Mouse (Mus musculus) lung, postnatal 0 days (tissue): Measurements from ENCODE around the gene Ptges3l. TPM values are rescaled to one million over a fixed set of nuclear protein-coding genes. Genes with fewer than 3 reads are reported as not detected.
"Not testable (repeated sequence)": the region's sequence is repeated elsewhere in the genome, so short reads cannot be mapped to it uniquely, and the experiment has no call there.

ENCODE experiments used
- ATAC-seq: fragments of 200-750 bp; cut with Nextera tagmentation; 2 replicates; pipeline ENCODE4 v1.8.0; 2017; ENCODE audit warnings: moderate library complexity
- DNase-seq: peaks from one replicate; pipeline ENCODE4 v3.0.0-alpha.2; 2016; ENCODE audit warnings: low spot score
- H3K27ac ChIP-seq: fragments of 300-500 bp; sonication (generic); 2 replicates; pipeline ENCODE4 v1.5.1; 2014; ENCODE audit warnings: antibody characterized with exemption, mild to moderate bottlenecking, low read length, mixed read lengths
- H3K27me3 ChIP-seq: fragments of 300-500 bp; sonication (generic); replicated peaks from 2 replicates; pipeline ENCODE4 v1.6.1; 2014; ENCODE audit warnings: low read length, mixed read lengths; ENCODE audit not compliant: insufficient read depth
- H3K36me3 ChIP-seq: fragments of 300-500 bp; sonication (generic); 2 replicates; pipeline ENCODE4 v1.6.1; 2014; ENCODE audit warnings: low read length, mixed read lengths; ENCODE audit not compliant: insufficient read depth
- H3K4me1 ChIP-seq: fragments of 300-500 bp; sonication (generic); 2 replicates; pipeline ENCODE4 v1.6.1; 2014; ENCODE audit warnings: antibody characterized with exemption, low read depth, low read length, mixed read lengths; ENCODE audit not compliant: insufficient read depth
- H3K4me2 ChIP-seq: fragments of 300-500 bp; sonication (generic); replicated peaks from 2 replicates; pipeline ENCODE4 v1.6.1; 2014; ENCODE audit warnings: low read depth, mild to moderate bottlenecking, low read length, moderate library complexity, mixed read lengths
- H3K4me3 ChIP-seq: fragments of 300-500 bp; sonication (generic); 2 replicates; pipeline ENCODE4 v1.5.1; 2014; ENCODE audit warnings: low read depth, low read length
- H3K9ac ChIP-seq: fragments of 300-500 bp; sonication (generic); replicated peaks from 2 replicates; pipeline ENCODE4 v1.6.1; 2014; ENCODE audit warnings: low read depth, mild to moderate bottlenecking
- H3K9me3 ChIP-seq: fragments of 300-500 bp; sonication (generic); 2 replicates; pipeline ENCODE4 v1.6.1; 2016; ENCODE audit warnings: low read length, mixed read lengths
- CTCF ChIP-seq: IDR thresholded peaks from 2 replicates; pipeline ENCODE4 v1.5.1; 2016; ENCODE audit warnings: antibody characterized with exemption, mild to moderate bottlenecking
- EP300 ChIP-seq: IDR thresholded peaks from 2 replicates; pipeline ENCODE4 v1.6.1; 2016; ENCODE audit warnings: antibody characterized with exemption, mild to moderate bottlenecking, control low read depth
- WGBS: fragments of 180-500 bp; shearing (Covaris S2); extraction: QIAGEN DNeasy Blood & Tissue Kit; methylation state at CpG from one replicate; pipeline ENCODE4 v1.1.7; 2014; 5-methylcytosine and 5-hydroxymethylcytosine counted together
- polyA plus RNA-seq: library from polyadenylated mRNA; unstranded; fragments of >200 nt; fragmentation: Nextera tagmentation; extraction: Ambion mirVana; gene quantifications from 2 replicates; pipeline ENCODE4 v1.2.1, GENCODE M21; 2015

The Ptges3l gene
- polyA plus RNA-seq, 1 experiment from 2014 or later: 6.5 TPM

GRCm38 (mm10) chr11:101469155-101469554 lies 44.0 kb upstream of the Ptges3l start:
- H3K9ac ChIP-seq: no peak overlapping the region

DNA sequence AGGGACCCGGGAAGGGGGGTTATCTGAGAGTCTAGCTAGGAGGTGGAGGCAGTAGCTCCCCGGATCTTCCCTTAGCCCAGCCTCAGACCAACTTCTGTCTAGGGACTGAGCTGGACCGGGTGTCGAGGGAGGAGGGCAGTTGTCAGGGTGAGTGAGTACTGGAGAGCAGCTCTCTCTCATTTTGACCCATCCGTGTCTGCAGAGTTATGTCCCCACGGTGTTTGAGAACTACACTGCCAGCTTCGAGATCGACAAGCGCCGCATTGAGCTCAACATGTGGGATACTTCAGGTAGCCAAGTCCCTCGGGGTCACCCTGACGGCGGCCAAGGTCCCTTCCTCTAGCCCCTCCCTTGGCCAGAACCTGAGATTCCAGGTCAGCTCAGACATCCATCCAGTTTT lies 43.6 kb upstream of the Ptges3l start:
- whole genome bisulfite sequencing: 5% methylated on average over 13 of the region's 13 CpGs
- DNase-seq (no peak), ATAC-seq (no peak)
- no peaks in the 10 kb centered on the region for H3K36me3 ChIP-seq
- peak overlapping the region; percentile 98 for H3K4me2 ChIP-seq
- H3K4me3 ChIP-seq: peak overlapping the region; percentile 77
- peaks cover 6% of the 10 kb centered on the region; the same call in 1 of the 2 replicates for H3K4me1 ChIP-seq
- H3K27ac ChIP-seq: no peak overlapping the region
- no peaks in the 10 kb centered on the region for H3K27me3 ChIP-seq
- TF ChIP-seq EP300 (no peak), CTCF (no peak)
- no peaks in the 10 kb centered on the region for H3K9me3 ChIP-seq
- peak overlapping the region; percentile 32; the same call in 1 of the 2 replicates for H3K9ac ChIP-seq

More at GRCm38 (mm10) chr11:101469155-101469554, 44.0 kb upstream of the Ptges3l start:
- no peak for ATAC-seq
- Histone ChIP-seq H3K4me2 (peak overlapping the region; percentile 98; the same call in 1 of the 2 replicates), H3K9me3 (no peaks in the 10 kb centered on the region), H3K27me3 (no peaks in the 10 kb centered on the region), H3K4me3 (0 out of 2 replicates have a peak overlapping the region, but pooled peaks have one; percentile 77), H3K4me1 (peaks cover 1% of the 10 kb centered on the region; the same call in 1 of the 2 replicates), H3K27ac (no peak overlapping the region), H3K36me3 (no peaks in the 10 kb centered on the region)
- TF ChIP-seq CTCF (no peak), EP300 (no peak)
- no peak for DNase-seq
- 59% methylated on average over 4 of the region's 4 CpGs for WGBS

- no peak for ATAC-seq
- H3K4me2 ChIP-seq: peak overlapping the region; percentile 98
- peaks cover 10% of the 10 kb centered on the region; the same call in 1 of the 2 replicates for H3K4me1 ChIP-seq
- no peaks in the 10 kb centered on the region for H3K9me3 ChIP-seq
- DNase-seq: peak; percentile 39
- no peak for TF ChIP-seq EP300
- no peak for TF ChIP-seq CTCF
- under 1% methylated on average over 22 of the region's 31 CpGs for WGBS
- peak overlapping the region; percentile 77 for H3K4me3 ChIP-seq
- H3K36me3 ChIP-seq: no peaks in the 10 kb centered on the region
- H3K9ac ChIP-seq: peak overlapping the region; percentile 32
- no peaks in the 10 kb centered on the region for H3K27me3 ChIP-seq
- H3K27ac ChIP-seq: no peak overlapping the region
These were observed 43.1 kb upstream of the Ptges3l start for GRCm38 (mm10) chr11:101468263-101468688.

- ATAC-seq (peak; percentile 67), DNase-seq (peak; percentile 90)
- no peaks in the 10 kb centered on the region for H3K36me3 ChIP-seq
- TF ChIP-seq CTCF (peak; percentile 78), EP300 (no peak)
- 1% methylated on average over 43 of the region's 54 CpGs for WGBS
- H3K27ac ChIP-seq: no peak overlapping the region
- H3K9ac ChIP-seq: peak overlapping the region; percentile 32
- H3K4me1 ChIP-seq: peaks cover 10% of the 10 kb centered on the region; the same call in 1 of the 2 replicates
- H3K27me3 ChIP-seq: no peaks in the 10 kb centered on the region
- H3K4me2 ChIP-seq: peak overlapping the region; percentile 98
- peak overlapping the region; percentile 77 for H3K4me3 ChIP-seq
- no peaks in the 10 kb centered on the region for H3K9me3 ChIP-seq
These were observed 42.5 kb upstream of the Ptges3l start for GRCm38 (mm10) chr11:101467477-101468262.

- not testable (repeated sequence) for H3K9me3 ChIP-seq, H3K4me1 ChIP-seq, H3K27ac ChIP-seq, DNase-seq, H3K9ac ChIP-seq, H3K36me3 ChIP-seq, ATAC-seq, H3K27me3 ChIP-seq
- peak overlapping the region; percentile 72 for H3K4me2 ChIP-seq
- WGBS: 52% methylated on average over 5 of the region's 5 CpGs
- peak overlapping the region; percentile 84 for H3K4me3 ChIP-seq
These were observed 41.4 kb upstream of the Ptges3l start for GRCm38 (mm10) chr11:101466552-101466950.

GRCm38 (mm10) chr11:101465869-101466551 lies 40.9 kb upstream of the Ptges3l start, which contains the start of gene Vat1:
Vat1 (minus strand) TSS chr11:101466230.
- H3K4me3 ChIP-seq: peak within 1 kb of the TSS; percentile 84
- H3K36me3 ChIP-seq: peaks cover 9% of the 10 kb centered on the region; the same call in 1 of the 2 replicates
- peak within 1 kb of the TSS; percentile 87 for H3K27ac ChIP-seq
- H3K4me2 ChIP-seq: peak within 1 kb of the TSS; percentile 72
- H3K27me3 ChIP-seq: no peaks in the 10 kb centered on the region
- no peaks in the 10 kb centered on the region for H3K9me3 ChIP-seq
- peaks cover 10% of the 10 kb centered on the region; the same call in 1 of the 2 replicates for H3K4me1 ChIP-seq
- 2% methylated on average over 51 of the region's 60 CpGs for WGBS
- TF ChIP-seq CTCF (no peak), EP300 (no peak)
- H3K9ac ChIP-seq: peak within 1 kb of the TSS; percentile 69
- ATAC-seq (peak; percentile 73), DNase-seq (peak; percentile 87)
